Mouse (Mus musculus): ENCODE results near the gene Calr. TPM values are rescaled to one million over a fixed set of nuclear protein-coding genes. Genes with fewer than 3 reads are reported as not detected.
A peak's percentile ranks its signal among the peaks of the same experiment; 100 is the strongest.

The Calr gene
- polyA plus RNA-seq, 1 experiment from 2014 or later: 925 TPM

- no peak overlapping the region for H3K9ac ChIP-seq (ENCODE audit: low read length)
- DNase-seq (ENCODE audit: low spot score) (no peak), ATAC-seq (ENCODE audit: insufficient read depth, low FRiP score, low TSS enrichment) (no peak)
- H3K9me3 ChIP-seq (ENCODE audit: control insufficient read depth, low read length): no peaks in the 10 kb centered on the region
- H3K27ac ChIP-seq (ENCODE audit: low read depth, low read length): no peak overlapping the region
- H3K4me1 ChIP-seq (ENCODE audit: control insufficient read depth, insufficient read depth, low read length): no peaks in the 10 kb centered on the region
- 87% methylated on average over 9 of the region's 9 CpGs for WGBS
- H3K27me3 ChIP-seq (ENCODE audit: control insufficient read depth, insufficient read depth, low read length): peaks cover 97% of the 10 kb centered on the region
- no peak overlapping the region for H3K4me3 ChIP-seq (ENCODE audit: low read depth, low read length)
- H3K36me3 ChIP-seq (ENCODE audit: control insufficient read depth, insufficient read depth, low read length): no peaks in the 10 kb centered on the region
- no peak overlapping the region for H3K4me2 ChIP-seq (ENCODE audit: low read depth)
These were observed 53.6 kb downstream of the Calr start for GRCm38 (mm10) chr8:84793134-84793533.

GRCm38 (mm10) chr8:84792429-84792947 lies 54.2 kb downstream of the Calr start:
- DNase-seq (ENCODE audit: low spot score) (no peak), ATAC-seq (ENCODE audit: insufficient read depth, low FRiP score, low TSS enrichment) (no peak)
- H3K27ac ChIP-seq (ENCODE audit: low read depth, low read length): no peak overlapping the region
- no peak overlapping the region for H3K4me2 ChIP-seq (ENCODE audit: low read depth)
- H3K4me1 ChIP-seq (ENCODE audit: control insufficient read depth, insufficient read depth, low read length): no peaks in the 10 kb centered on the region
- H3K27me3 ChIP-seq (ENCODE audit: control insufficient read depth, insufficient read depth, low read length): peaks cover 97% of the 10 kb centered on the region
- H3K9ac ChIP-seq (ENCODE audit: low read length): no peak overlapping the region
- H3K9me3 ChIP-seq (ENCODE audit: control insufficient read depth, low read length): no peaks in the 10 kb centered on the region
- WGBS: 76% methylated on average over 12 of the region's 12 CpGs
- no peak overlapping the region for H3K4me3 ChIP-seq (ENCODE audit: low read depth, low read length)
- no peaks in the 10 kb centered on the region for H3K36me3 ChIP-seq (ENCODE audit: control insufficient read depth, insufficient read depth, low read length)

Small RNA genes lying within 50 kb of the gene (microRNA-seq; reads per million reads assigned to microRNA genes)
- 3.9 reads per million, percentile 9 among the genes with 10 or more reads in this experiment for gene Mir7069

Other genes with a start within 250 kb of the Calr start
- gene Ier2, start 184.1 kb downstream of the Calr start, polyA plus RNA-seq (2014; fragmentation: Nextera tagmentation; extraction: Ambion mirVana): 71.6 and 79.4 TPM in 2 replicates
- gene Trmt1, start 160.6 kb downstream of the Calr start, polyA plus RNA-seq (2014; fragmentation: Nextera tagmentation; extraction: Ambion mirVana): 60.4 and 60.6 TPM in 2 replicates
- gene Nacc1, start 159.1 kb downstream of the Calr start, polyA plus RNA-seq (2014; fragmentation: Nextera tagmentation; extraction: Ambion mirVana): 26.2 and 27.0 TPM in 2 replicates
- 4.6 and 5.3 TPM in 2 replicates for gene Lyl1, start 145.5 kb downstream of the Calr start, polyA plus RNA-seq (2014; fragmentation: Nextera tagmentation; extraction: Ambion mirVana)
- 0.84 and 1.8 TPM in 2 replicates for gene G430095P16Rik, start 123.9 kb downstream of the Calr start, polyA plus RNA-seq (2014; fragmentation: Nextera tagmentation; extraction: Ambion mirVana)
- 3.1 and 3.7 TPM in 2 replicates for gene Nfix, start 46.6 kb downstream of the Calr start, polyA plus RNA-seq (2014; fragmentation: Nextera tagmentation; extraction: Ambion mirVana)
- gene Dand5, start 24.1 kb downstream of the Calr start, polyA plus RNA-seq (2014; fragmentation: Nextera tagmentation; extraction: Ambion mirVana): 4.7 and 7.3 TPM in 2 replicates
- gene Gadd45gip1, start 15.4 kb downstream of the Calr start, polyA plus RNA-seq (2014; fragmentation: Nextera tagmentation; extraction: Ambion mirVana): 38.6 and 38.7 TPM in 2 replicates
- 101 TPM in 2 replicates for gene Rad23a, start 6.3 kb downstream of the Calr start, polyA plus RNA-seq (2014; fragmentation: Nextera tagmentation; extraction: Ambion mirVana)
- 95.7 and 104 TPM in 2 replicates for gene Farsa, start 10.1 kb upstream of the Calr start, polyA plus RNA-seq (2014; fragmentation: Nextera tagmentation; extraction: Ambion mirVana)
- 50.5 and 56.9 TPM in 2 replicates for gene Syce2, start 25.2 kb upstream of the Calr start, polyA plus RNA-seq (2014; fragmentation: Nextera tagmentation; extraction: Ambion mirVana)
- gene Gcdh, start 47.0 kb upstream of the Calr start, polyA plus RNA-seq (2014; fragmentation: Nextera tagmentation; extraction: Ambion mirVana): 31.5 and 33.7 TPM in 2 replicates
- 11.8 and 12.9 TPM in 2 replicates for gene Klf1, start 55.0 kb upstream of the Calr start, polyA plus RNA-seq (2014; fragmentation: Nextera tagmentation; extraction: Ambion mirVana)
- 4.0 and 4.9 TPM in 2 replicates for gene Dnase2a, start 61.6 kb upstream of the Calr start, polyA plus RNA-seq (2014; fragmentation: Nextera tagmentation; extraction: Ambion mirVana)
- gene Mast1, start 90.4 kb upstream of the Calr start, polyA plus RNA-seq (2014; fragmentation: Nextera tagmentation; extraction: Ambion mirVana): 13.8 and 14.6 TPM in 2 replicates
- gene Rtbdn, start 100.1 kb upstream of the Calr start, polyA plus RNA-seq (2014; fragmentation: Nextera tagmentation; extraction: Ambion mirVana): 0.25 TPM in 1 of 2 replicates, not detected in the other
- gene Gm49661, start 122.5 kb upstream of the Calr start, polyA plus RNA-seq (2014; fragmentation: Nextera tagmentation; extraction: Ambion mirVana): not detected in 2 replicates
- gene Prdx2, start 122.7 kb upstream of the Calr start, polyA plus RNA-seq (2014; fragmentation: Nextera tagmentation; extraction: Ambion mirVana): 1,335 and 1,358 TPM in 2 replicates
- gene Rnaseh2a, start 122.8 kb upstream of the Calr start, polyA plus RNA-seq (2014; fragmentation: Nextera tagmentation; extraction: Ambion mirVana): 92.9 and 116 TPM in 2 replicates
- gene Junb, start 131.8 kb upstream of the Calr start, polyA plus RNA-seq (2014; fragmentation: Nextera tagmentation; extraction: Ambion mirVana): 6.2 and 6.9 TPM in 2 replicates
- 10.5 and 12.9 TPM in 2 replicates for gene Hook2, start 143.7 kb upstream of the Calr start, polyA plus RNA-seq (2014; fragmentation: Nextera tagmentation; extraction: Ambion mirVana)
- gene Best2, start 167.6 kb upstream of the Calr start, polyA plus RNA-seq (2014; fragmentation: Nextera tagmentation; extraction: Ambion mirVana): not detected in 2 replicates
- gene Asna1, start 178.3 kb upstream of the Calr start, polyA plus RNA-seq (2014; fragmentation: Nextera tagmentation; extraction: Ambion mirVana): 129 and 130 TPM in 2 replicates
- 158 and 170 TPM in 2 replicates for gene Trir, start 179.9 kb upstream of the Calr start, polyA plus RNA-seq (2014; fragmentation: Nextera tagmentation; extraction: Ambion mirVana)
- 16.3 and 19.7 TPM in 2 replicates for gene Tnpo2, start 190.0 kb upstream of the Calr start, polyA plus RNA-seq (2014; fragmentation: Nextera tagmentation; extraction: Ambion mirVana)
- 25.0 and 25.8 TPM in 2 replicates for gene Fbxw9, start 213.1 kb upstream of the Calr start, polyA plus RNA-seq (2014; fragmentation: Nextera tagmentation; extraction: Ambion mirVana)
- not detected in 2 replicates for gene Gm5741, start 221.0 kb upstream of the Calr start, polyA plus RNA-seq (2014; fragmentation: Nextera tagmentation; extraction: Ambion mirVana)
- gene Dhps, start 224.8 kb upstream of the Calr start, polyA plus RNA-seq (2014; fragmentation: Nextera tagmentation; extraction: Ambion mirVana): 70.3 and 73.8 TPM in 2 replicates
- gene Wdr83os, start 233.8 kb upstream of the Calr start, polyA plus RNA-seq (2014; fragmentation: Nextera tagmentation; extraction: Ambion mirVana): 117 and 119 TPM in 2 replicates
- gene Wdr83, start 234.4 kb upstream of the Calr start, polyA plus RNA-seq (2014; fragmentation: Nextera tagmentation; extraction: Ambion mirVana): 52.6 and 60.6 TPM in 2 replicates
- 14.4 and 17.4 TPM in 2 replicates for gene Man2b1, start 236.3 kb upstream of the Calr start, polyA plus RNA-seq (2014; fragmentation: Nextera tagmentation; extraction: Ambion mirVana)